Mouse (Mus musculus): ENCODE measurements at regions not wholly inside any gene's neighbourhood (a gene's known extent, or its start where the extent isn't known, plus 50 kb on each side); places are given as distances from the start of the nearest gene placed in this dataset.

DNA sequence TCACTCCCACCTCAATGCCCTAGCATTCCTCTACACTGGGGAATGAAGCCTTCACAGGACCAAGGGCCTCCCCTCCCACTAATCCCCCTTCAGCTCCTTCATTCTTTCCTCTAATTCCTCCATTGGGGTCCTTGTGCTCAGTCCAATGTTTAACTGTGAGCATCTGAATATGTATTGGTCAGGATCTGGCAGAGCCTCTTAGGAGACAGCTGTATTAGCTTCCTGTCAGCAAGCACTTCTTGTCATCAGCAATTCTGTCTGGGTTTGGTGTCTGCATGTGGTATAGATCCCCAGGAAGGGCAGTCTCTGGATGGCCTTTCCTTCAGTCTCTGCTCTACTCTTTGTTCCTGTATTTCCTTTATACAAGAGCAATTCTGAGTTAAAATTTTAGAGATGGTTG, 426.8 kb upstream of the 2610001J05Rik start:
- DNase-seq, result no peak

DNA sequence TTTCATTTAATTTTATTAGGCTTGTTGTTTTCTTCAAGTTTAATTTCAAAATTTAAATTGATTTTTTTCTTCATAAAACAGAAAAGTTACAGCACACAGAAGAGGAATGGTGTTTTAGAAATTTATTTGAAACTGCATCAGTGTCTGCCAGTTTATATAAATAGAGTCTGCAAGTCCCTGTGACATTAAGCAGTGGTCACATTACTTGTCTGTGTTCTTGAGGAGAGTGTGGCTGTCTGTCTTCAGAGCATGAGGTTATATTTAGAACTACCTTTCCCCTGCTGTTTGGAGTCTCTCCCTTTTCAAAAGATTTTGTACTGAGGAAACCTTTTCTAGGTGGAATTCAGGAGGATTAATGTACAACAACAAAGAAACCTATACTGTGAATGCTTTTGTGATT, 426.1 kb upstream of the 2610001J05Rik start:
- DNase-seq, result no peak

DNA sequence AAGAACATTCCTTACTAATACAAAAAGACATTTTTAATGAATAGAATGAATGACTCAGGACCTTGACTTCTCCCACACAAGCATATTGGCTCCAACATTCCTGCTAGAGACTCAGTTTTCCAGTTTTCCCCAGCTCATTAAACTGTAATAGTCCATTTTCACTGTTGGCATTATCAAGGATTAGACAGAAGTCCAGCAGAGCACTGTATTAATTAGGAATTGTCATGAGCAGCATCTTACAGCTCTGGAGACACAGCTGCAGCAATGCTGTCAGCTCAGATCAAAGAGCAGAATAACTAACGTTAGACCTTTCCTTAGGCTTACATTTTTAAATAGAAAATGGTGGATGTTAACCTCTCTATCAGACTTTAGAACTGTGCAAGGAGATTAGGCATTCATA, 419.5 kb upstream of the 2610001J05Rik start:
- DNase-seq, result no peak

DNA sequence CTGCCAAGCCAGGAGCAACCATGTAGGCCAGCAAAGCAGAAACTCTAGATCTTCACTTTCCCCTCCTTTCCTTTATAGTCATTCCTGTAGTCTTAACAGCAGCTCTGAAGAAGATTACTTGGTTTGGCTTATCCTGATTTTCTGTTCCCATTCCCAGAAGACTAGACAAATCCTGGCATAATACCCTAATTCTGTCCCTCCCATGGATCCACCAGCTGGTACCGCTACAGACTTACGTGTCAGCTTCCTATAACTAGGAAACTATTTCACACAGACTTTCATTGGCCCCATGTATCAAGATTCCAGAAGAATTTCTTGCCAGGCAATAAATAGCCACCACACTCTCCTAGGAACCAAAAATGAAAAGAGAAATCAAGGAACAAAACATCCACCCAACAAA, 410.2 kb upstream of the 2610001J05Rik start:
- no peak for DNase-seq

DNA sequence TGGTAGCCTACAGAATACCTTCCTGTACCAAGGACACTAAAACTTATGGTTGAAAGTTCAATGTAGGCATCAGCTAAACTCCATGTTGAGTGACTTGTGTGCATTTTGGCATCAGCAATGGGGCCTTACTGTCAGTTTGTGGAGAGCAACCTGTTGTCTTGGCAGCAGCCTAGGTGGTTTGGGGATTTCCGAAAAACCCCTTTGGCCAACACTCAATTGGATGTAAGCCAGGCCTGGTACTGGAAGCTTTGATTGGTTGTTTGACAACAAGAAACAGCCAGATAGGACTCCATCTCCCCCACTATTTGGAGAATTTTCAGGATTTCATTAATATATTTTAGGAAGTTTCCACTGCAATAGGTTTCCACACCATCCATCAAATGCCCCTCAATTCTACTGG, 390.6 kb upstream of the 2610001J05Rik start:
- no peak for DNase-seq

DNA sequence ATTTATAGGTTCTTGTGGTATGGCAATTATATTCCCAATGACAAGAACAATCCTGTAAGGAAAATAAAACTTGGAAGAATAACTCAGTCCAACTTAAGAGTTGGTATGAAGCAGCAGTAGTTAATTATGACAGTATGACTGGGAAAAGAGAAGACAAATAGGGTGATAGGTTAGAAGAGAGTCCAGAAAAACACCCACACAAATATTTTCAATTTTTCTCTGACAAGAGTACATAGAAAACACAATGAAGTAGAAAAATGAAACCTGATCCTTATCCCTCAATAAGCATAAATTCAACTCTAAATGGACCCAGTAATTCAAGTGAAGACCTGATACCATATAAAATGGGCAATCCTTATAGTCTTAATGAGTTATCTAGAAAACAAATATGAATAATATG, 369.0 kb upstream of the 2610001J05Rik start:
- DNase-seq, result no peak

DNA sequence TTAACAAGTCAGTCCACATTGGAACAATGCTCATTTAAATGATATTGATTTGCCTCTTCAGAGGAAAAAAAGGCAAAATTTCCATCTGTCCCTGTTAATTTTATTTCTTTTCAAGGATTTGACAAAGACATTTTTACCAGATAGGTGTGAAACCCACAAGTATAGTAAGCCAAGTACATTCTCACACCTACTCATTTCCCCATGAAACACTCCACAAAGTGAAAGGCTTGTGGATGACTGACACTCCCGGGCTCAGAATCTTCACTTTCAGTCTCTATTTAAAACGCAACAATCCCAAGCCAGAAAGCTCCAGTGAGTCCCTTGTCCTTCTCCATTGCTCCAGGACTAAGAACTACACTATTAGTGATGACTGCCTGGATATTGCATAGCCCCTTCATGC, 367.8 kb upstream of the 2610001J05Rik start:
- DNase-seq, result no peak

DNA sequence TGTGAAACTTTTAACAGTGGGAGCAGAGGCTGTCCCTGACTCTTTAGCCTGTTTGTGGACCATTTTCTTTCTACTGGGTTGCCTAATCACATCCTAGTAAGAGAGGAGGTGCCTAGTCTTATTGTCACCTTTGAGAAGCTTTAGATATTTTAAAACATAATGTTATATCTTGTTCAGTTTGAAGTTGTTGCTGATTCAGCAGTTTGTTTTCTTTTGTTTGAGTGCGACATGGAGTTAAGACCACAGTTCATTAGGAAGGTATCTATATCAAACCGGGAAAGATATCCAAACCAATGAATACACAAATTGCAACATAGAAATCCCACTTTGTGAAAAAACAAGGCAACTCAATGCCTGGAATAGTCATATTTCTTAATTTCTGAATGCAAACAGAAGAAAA, 359.5 kb upstream of the 2610001J05Rik start:
- no peak for DNase-seq

DNA sequence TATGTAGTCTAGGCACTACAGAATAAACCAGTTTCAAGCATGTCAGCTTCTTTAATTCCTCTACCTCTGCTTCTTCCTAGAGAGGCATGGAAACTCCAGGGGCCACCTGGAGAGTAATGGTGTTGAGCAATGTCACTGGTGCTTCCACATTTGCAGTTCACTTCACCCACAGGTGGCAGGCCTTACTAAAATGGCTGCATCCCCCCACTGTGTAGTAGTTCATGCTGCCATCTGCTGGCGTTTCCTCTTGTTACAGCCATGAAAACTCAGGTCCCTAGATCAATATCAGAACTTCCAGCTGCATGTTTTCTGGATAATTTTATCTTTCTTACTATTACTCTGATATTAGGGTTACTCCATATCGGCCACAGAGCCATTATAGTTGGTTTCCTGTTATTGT, 336.2 kb upstream of the 2610001J05Rik start:
- DNase-seq, result peak; percentile 33 to 64

DNA sequence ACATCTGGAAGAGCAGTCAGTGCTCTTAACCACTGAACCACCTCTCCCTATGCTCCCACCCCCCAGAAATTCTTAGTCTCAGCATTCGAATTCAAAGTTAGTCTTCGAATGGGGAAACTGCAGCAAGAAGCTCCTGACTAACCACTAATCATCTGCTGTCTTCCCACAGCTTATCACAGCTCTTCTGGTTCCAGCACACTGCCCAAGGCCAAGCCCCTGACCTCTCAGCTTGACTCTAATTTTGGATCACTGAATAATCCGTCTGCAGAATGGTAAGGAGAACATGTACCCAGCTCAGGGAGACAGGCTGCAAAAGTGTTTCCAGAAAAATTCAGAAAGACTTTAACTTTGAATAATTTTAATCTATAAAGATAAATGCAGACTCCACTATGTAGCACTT, 325.8 kb upstream of the 2610001J05Rik start:
- DNase-seq, result peak; percentile 73 to 74

DNA sequence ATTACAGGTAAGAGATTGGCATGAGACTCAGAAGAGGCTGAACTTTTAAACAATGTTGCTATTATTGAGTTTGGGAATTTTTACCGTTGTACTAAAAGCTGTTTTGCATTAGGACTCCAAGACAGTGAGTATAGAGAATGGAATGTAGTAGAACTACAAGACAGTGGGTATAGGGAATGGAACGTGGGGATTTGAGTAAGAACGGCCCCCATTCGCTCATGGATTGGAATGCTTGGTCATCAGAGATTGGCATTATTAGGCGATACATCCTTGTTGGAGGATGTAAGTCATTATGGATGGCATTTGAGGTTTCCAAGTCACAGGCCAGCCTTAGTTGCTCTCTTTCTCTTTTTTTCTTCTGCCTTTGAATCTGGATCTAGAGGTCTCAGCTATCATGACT, 324.0 kb upstream of the 2610001J05Rik start:
- no peak for DNase-seq

DNA sequence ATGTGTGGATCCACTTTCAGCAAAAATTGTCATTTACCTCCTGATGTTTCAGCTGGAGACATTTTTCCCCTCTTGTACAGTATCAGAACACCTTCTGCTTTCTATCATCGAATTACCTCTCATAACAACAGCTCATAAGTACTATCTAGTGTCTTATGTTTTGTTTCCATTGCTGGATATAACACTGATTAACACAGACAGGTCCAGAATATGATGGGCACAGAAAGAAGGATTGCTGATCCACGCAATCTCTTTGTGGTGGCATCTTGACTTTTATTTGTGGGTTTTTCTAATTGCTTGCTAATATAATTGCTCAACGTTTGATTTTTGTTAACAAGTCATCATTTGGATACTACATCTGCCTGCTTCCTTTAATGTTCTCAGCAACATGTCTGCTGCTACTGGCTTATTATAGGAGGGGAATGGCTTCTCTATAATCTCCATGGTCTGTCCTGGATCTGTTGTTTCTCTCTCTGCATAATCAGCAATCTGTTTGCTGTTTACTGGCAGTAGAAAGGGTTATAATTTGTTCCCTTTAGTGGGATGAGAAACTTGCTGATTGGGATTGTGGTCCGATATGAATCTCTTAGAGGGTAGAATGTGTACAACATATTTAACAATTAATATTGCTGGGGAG, 320.2 kb upstream of the 2610001J05Rik start:
- DNase-seq, result no peak

DNA sequence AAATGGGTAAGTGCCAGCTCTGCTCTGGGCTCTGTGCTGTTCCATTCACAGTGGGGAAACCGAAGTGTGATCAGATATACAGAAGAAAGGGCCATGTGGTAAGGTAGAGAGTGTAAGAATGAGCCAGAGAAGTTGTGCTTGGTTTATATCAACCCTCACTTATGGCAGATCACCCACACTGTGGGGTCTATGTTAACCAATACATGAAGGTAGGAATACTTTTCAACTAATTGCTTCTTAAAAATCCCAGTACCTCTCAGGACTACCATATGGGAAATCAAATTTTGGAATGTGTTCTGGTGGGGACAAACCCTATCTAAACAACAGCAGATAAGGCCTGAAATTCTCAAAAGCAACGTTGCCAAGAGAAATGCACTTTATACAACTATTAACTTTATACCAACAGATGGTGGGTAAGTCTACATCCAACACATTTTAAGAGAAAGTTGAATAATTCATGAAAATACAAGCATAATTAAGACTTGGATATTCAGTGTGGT, 314.7 kb upstream of the 2610001J05Rik start:
- DNase-seq, result no peak

DNA sequence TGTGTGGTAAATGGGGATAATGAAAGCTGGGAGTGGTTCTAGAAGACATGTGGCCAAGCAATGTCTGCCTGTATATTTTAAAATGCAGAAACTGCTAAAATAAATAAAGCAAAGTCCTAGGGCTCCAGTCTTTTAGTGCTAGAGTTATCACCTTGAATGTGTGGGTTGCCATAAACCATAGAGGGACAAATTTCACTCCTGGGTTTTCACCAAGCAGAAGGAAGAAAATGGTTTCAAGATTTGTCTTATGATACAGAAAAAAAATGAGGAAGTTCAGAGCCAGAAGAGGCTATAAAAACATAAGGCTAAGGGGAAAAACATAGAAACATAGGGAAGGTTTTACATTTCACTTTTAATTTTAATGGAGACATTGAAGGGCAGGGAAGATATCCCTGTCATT, 276.1 kb upstream of the 2610001J05Rik start:
- DNase-seq, result no peak

DNA sequence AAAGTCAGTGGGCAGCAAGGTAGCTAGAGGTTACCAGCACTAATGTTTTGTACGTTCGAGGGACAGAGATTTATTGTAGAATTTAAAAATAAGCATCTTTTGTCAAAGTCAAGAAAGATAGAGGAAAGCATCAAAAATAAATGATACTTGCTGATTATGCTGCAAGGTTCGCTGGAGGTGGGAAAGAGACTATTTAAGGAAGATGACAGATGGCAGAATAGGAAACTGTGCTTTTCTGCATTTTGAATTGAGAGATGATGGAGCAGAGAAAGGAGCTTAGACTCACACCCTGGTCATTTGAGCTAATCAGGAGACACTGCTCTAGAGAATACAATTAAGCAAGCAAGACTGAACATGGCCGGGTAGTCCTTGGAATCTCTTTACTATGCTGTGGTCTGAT, 275.1 kb upstream of the 2610001J05Rik start:
- DNase-seq, result no peak

DNA sequence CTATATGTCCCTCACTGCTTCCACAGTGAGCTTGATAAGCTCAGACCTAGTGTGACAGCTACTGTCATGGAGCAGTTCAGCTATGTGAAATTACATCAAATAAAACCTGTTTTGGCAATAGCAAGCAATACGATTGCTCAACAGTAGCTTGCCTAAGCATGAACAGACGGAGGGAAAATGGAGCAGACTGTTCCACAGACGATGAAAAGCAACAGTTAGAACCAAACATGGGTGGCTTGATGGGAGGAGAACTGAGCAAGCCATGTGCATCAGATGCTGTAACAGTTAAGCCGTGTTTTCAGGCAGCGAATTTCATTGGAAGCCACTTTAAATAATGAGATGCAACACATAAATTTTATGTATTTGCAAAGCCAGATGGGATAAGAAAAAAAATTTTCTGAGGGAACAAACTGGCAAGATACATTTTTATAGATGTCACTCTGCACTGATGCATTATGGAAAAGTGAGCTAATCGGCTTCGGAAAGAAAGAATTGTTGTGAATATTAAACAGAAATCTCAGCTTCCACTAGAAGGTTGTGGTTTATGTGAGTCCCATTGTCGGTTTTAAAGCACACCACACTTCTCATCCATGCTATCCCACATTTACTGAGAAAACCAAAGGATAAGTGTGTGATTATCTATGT, 270.9 kb upstream of the 2610001J05Rik start:
- DNase-seq, result no peak

DNA sequence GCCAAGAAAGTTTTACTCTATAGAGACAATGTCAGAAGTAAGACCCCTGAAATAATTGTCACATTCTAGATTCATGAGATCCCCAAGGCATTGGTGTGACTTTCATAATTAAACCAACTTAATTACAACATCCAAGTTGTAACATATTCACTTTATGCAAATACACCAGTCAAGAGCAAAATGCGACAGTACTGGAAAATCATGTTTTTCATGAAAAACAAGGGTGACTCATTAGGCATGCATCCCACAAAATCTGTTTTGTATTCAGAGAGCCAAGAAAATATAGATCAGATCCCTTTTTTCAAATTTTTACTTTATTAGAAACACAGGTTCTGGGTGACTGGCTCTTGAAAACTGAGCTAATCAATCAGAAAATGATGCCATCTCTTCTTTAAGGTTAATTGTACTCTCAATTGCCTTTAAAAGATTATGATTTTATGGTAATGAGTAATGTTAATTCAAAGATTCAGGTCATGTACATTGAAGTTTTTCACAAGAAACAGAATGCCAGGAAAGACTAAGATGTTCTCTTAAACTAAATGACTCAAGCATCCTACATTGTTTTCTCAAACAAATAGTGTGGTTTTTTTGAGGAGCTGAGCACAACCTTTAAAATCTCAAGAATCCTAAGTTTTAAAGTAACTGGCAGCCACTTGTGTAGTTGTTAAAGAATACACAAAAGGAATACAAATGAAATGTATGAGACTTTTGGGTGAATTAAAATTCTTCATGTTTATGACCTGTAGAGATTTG, 259.2 kb upstream of the 2610001J05Rik start:
- no peak for DNase-seq

DNA sequence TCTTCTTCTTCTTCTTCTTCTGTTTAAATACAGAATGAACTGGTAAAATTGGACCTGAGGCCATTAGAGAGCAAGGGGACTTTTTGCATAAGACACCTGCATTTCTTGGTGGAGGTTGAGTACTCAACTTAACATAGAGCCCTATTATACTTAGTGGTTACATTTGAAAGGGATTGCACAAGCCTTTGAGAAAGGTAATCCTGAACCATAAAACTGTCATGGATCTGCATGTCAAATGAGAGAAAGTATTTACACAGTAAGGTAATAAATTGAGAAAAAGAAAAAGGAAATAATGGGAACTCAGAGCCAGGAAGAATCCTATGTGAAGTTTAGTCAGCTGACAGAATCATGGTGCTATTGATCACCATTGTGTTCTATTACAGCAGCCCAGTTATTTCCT, 258.1 kb upstream of the 2610001J05Rik start:
- no peak for DNase-seq

DNA sequence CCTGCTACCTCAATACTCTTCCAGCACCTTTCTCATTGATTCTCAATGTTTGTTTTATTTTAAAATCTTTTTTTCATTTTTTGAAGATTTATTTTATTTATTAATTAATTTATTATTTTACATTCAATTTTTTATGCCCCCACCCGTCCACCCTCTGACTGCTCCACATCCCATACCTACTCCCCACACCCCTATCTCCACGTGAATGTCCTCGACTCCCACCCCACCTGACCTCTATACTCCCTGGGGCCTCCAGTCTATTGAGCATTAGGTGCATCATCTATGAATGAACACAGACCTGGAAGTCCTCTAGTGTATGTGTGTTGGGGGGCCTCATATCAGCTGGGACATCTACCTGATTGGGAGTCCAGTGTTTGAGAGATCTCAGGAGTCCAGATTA, 251.0 kb upstream of the 2610001J05Rik start:
- no peak for DNase-seq

DNA sequence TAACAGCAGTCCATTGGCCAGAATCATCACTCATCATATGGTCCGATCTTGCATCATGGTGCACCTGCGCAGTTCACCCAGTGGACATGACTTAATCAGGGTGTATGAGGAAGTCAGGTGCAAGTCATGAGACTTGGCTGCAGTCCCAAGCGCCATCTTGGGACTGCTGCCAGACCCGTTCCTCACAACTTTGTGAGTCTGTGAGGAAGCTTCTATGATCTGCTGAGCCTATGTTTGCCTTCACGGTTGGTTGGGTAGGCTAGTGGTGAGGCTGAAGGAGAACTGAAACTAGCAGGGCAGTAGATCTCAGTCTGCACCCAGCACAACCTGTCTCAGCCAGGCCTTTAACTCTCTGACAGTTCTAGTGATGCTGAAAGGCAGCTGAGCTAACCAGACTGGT, 250.2 kb upstream of the 2610001J05Rik start:
- DNase-seq, result no peak

DNA sequence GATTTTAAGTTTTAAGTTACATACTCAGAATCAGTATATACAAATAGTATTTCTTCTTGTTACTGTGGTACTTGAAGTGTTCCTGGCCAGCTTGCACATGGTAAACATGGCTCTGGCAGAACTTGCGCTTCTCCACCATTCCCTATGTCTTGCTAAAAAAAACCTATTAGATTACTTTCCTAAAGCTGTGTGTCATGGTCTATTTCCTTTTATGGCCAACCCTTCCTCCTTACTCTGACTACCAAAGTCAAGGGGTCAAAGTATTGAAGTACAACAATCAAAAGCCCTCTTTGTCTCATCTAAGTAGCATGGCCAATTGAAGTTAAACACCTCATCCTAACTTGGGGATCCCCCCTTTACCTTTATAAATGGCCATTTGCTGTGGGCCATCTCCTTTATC, 223.6 kb upstream of the 2610001J05Rik start:
- DNase-seq, result no peak

DNA sequence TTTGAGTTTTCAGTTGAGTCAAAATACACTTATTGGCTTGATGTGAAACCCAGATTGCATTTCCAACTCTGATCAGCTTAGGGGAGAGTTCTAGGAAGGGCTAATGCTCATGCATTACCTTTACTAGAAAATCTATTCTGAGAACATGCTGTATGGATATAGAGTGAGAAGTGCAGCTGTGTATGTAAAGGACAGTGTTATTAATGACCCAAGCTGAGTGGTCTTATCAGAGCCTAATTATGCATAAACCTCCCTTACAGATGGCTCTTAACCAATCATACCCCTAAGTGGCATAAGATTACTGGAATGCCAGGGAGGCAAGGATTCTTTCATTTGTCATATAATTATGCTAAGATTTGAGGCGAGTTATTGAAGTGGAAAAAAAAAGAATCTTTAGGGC, 210.6 kb upstream of the 2610001J05Rik start:
- no peak for DNase-seq

DNA sequence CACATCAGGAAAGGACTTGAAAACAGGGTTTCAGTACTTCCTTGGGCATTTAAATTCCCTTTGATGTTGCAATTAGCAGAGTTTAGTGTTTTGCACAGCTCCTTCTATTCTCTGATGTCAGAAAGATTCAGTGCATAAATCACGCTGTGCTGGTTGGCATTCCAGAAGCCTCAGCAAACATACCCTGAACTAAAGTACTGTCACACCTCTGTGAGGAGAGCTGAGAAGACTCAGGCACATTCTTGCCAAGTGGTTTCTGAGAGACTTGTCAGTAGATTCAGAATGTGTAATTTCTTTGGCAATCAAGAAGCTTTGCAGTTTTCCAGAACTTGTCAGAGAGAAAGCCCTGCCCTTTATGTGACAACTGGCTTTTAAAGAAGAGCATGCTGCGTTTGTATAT, 192.4 kb upstream of the 2610001J05Rik start:
- DNase-seq, result no peak

DNA sequence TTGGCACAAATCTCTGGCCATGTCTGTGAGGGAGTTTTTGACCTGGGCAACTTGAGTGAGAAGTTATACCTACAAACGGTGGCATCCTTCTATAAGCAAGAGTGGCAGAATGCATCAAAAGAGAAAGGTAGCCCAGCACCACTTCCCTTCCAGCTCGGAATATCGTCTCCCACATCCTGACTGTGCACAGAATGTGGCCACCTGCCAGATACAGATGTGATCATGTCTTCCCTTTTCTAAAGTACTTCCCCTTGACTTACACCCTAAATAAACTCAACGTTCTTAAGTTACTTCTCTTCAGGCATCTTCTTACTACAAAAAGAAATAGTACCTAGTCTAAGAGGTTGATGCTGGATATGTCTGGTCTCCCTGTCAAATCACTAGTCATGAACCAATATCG, 175.2 kb upstream of the 2610001J05Rik start:
- DNase-seq, result no peak

All from adrenal gland, postnatal 36 days (tissue).